Mouse (Mus musculus): ENCODE measurements around the gene Helb.
A peak's percentile ranks its signal among the peaks of the same experiment; 100 is the strongest.

Gene Helb

DNA sequence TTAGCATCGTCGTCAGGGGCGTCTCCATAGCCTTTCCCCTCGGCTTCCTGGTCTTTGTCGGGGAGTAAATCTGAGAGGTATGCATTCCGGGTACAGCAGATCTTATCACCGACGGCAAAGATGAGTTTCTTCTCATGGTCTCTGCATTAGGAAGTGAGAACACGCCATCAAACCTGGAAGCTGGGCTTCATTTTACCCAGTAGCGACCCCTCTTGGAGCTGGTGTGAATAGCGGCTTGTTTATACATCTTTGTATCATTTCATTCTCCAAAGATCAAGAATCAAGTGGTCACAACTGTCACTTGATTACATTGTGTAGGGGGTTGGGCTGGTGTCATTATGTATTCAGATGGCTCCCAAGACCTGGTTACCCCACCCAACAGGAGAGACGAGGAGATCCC, 20.2 kb downstream of the Helb start:
- DNase-seq (ENCODE audit: low spot score in 2 of 2): no peak

DNA sequence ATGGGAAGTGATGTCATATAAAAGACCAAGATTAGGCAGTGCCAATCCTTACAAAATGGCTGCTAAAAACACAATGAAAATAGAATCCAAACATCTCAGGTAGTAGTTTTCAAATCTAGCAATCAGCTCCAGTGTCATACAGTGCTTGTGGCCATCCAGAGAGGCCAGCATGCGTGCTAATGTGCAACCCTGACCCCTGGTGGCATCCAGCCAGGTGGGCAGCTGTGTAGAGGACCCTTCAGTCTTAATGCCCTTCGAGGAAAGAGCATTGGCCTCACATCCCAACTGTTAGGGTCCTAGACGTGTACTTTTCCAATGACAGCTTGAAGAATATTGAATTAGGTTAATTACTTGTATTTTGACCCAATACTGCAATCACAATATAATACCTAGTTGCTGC, 34.9 kb downstream of the Helb start:
- no peak for DNase-seq (ENCODE audit: low spot score in 2 of 2)

DNA sequence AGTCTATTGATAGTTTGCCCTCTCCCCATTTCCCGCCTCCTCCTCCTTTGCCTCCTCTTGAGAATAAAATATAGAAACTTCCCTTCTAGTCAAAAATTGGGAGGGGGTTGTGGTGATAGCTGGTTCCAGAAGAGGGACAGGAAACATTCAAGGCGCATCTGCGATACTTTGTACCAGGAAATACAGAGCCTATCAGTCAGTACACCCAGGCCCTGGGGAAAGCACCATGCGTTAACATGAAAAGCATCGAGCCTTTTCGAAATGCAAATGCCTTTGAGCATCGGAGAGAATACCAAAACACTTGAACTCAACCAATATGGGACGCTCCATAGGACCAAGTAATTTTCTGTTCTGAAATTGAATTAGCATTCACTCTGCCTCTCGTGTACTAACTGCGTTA, 46.5 kb downstream of the Helb start:
- no peak for DNase-seq (ENCODE audit: low spot score in 2 of 2)

DNA sequence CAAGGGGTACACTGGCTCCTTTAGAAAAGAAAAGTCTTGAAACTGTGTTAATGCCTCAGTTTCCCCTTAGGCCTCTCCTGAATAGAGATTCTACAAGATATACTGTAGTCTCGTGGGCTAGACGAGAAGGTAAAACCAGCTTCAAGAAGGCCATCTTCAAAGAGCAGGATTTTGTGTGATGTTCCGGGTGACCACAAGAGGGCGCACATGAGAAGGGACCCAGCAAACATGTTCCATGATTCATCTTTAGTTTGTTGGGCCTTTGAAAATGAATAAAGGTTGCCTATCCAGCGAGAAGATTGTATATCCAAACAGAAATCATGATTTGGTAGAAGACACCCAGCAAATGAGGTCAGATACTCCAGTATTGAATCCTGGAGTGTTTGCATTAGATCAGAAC, 48.4 kb downstream of the Helb start:
- DNase-seq (ENCODE audit: low spot score in 2 of 2): peak in 1 of 2 experiments; percentile 65

DNA sequence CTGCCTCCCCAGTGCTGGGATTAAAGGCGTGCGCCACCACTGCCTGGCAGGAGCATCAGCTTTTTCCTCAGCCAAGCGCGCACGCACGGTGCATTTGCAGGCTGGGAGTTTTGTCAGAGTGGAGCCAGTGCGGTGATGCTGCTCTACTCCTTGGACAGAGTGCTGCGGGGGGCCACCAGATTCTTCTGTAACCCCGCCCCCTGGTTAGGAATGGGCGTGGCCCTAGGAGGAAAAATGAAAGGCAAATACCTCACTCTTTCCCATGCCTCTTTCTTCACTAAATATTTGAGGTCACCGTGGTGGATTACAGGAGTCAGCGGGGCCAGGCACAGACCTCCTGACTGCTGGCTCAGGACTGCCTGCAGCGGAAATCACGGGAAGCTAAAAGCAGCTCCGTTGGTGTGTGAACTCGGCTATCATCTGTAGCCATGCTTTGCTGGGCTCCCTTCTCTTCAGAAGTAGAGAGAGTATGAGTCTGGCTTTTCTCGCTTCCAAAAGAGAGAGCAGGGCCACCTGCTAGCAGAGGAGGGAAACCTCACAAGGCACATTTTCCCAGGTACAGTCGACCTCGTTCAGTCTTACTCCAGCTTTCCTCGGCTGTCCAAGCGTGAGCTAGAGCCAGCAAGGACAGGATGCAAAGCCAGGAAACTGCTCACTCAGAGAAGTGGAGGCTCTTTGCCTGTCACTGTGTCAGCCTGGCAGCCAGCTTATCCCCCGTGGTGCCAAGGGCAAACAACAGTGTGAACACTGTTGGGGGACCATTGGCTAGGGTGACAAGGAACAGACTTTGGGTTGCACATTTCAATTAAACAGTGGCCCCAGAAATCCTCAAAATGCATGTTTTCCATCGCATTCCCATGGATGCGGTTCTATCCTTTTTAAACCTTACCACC, 51.3 kb downstream of the Helb start:
- no peak for DNase-seq (ENCODE audit: low spot score in 2 of 2)

DNA sequence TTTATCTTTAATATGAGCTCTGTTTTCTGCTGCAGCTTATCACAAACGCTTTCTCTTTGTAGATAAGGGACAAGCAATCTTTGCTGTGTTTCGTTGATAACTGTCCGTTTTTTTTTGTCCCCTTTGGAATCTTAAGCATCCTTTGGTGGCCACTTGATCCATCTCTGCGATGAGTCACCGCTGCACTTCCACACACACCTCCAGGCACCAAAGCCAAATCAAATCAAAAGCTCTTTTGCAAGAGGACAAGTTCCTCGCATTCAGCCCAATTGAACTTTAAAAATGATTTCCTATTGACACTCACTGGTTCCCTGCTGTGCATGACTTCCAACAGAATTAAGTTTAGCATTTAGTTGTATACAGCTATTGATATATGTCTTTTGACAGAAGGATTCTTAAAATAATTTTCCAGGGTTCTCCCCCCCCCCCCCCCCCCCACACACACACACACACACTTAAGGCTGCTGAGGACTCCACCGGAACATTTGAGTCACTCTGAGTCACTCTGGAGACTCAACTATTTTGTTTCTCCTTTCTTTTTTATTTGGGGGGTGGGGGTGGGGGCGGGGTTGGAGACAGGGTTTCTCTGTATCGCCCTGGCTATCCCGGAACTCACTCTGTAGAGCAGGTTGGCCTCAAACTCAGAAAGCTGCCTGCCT, 52.1 kb downstream of the Helb start:
- no peak for DNase-seq (ENCODE audit: low spot score in 2 of 2)

DNA sequence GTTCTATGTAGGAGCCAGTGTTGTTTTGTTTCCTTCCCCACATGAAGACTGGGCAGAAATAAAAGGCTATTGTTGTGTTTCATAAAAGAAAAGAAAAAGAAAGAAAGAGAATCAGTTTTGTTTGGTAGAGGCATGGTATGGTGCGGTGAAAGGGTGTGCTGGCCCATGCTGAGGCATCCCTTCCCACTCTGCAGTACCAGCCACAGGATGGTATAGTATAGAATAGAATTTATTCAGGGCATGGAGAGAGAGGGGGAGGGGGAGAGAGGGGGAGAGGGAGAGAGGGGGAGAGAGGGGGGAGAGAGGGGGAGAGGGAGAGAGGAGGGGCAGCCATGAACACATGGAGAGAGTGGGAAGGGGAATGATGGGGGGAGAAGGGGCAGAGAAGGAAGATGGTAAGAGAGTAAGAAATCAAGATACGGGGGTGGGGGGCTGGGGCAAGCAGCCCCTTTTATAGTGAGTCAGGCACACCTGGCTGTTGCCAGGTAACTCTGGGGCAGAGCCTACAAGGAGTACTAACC, 68.0 kb downstream of the Helb start:
- DNase-seq (ENCODE audit: low spot score in 2 of 2): no peak

DNA sequence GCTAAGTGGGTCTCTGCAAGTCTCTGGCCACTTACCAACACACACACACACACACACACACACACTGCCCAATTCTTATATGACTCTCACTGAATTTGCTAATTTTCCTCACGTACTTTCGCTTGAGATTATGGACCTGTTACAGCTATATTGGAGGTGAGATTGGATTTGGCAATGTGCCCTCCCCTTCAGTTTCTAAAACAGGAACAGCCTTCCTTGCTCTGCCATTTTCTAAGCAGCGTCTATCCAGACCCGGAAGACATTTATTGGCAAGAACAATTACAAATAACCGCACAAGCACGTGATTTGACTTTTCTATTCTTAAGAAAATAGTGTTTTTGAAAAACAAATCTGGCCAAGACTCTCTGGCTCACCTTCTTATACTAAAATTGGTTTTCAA, 68.5 kb downstream of the Helb start:
- no peak for DNase-seq (ENCODE audit: low spot score in 2 of 2)

DNA sequence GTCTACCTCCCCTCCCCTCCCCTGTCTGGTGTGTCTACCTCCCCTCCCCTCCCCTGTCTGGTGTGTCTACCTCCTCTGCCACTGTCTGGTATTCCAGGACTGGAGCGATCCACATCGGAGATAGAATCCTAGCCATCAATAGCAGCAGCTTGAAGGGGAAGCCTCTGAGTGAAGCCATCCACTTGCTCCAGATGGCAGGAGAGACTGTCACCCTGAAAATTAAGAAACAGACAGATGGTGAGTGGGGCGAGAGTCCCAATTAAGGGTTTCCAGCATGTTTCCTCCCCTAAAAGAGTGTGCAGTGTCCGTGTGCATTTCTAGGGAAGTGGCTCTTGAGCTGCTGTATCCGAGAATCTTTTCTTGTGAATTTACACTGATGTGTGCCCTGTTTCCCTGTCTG, 74.6 kb downstream of the Helb start:
- DNase-seq (ENCODE audit: low spot score in 2 of 2): no peak

DNA sequence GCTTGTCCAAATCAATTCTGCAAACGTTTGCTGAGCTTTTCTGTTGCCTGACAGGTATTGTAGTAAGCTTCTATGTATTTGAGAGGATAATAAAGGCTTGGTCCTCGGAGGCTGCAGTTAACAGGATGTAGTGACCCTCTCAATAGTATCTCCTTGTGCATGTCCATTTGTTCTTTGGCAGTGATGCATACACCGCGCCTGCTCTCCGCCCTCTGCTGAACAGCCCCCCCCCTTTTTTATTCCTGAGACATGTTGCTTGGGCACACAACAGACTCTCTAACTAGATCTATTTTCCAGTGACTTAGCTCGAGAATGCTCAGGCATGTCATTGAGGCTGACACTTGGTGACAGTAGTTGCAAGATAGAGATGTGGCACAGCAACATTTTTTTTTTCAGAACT, 77.0 kb downstream of the Helb start:
- no peak for DNase-seq (ENCODE audit: low spot score in 2 of 2)

DNA sequence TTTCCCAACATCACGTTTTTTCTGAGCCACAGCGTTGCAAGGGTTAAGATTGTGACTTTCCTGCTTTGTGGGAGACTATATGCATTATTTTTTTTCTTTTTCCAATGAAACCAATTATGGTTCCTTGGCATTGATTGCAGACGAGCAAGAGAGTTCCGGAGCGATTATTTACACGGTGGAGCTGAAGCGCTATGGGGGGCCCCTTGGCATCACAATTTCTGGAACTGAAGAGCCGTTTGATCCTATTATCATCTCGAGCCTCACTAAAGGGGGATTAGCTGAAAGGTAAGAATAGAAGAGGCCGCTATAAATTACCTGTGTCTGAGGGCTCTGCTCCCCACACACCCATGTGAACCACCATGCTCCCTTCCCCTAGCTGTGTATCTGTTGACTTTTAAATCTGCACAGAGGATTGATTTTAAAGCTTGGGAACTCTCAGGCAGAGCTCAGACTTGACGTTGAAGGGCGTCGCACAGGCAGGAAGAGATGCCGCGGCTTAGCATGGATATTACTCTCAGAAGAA, 77.5 kb downstream of the Helb start:
- no peak for DNase-seq (ENCODE audit: low spot score in 2 of 2)

DNA sequence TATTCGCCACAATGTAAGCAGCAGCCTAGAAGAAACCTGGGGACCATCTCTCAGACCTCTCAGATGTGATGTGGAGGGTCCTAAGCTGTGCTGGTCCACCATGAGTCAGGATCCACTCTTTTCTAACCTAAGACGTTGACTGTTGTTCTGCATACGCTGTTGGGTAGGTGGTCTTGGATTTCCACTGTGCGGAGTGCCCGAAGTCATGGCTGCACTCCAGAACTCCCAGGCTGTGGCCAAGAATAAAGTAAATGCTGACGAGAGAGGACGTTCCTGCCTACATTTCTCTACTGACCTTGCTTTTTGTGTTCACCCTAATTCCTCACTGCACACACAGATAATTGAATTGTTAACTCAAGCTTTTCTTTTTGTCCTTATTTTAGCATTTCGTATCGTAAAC, 78.9 kb downstream of the Helb start:
- DNase-seq (ENCODE audit: low spot score in 2 of 2): no peak

Measured in thymus, postnatal 10 days (tissue).